In genomic region chr7:84055961-84056629, GRCm38 (mm10) we compare ENCODE assay signal across 11 mouse cellular contexts. TPM values are rescaled to one million over a fixed set of nuclear protein-coding genes. Genes with fewer than 3 reads are reported as not detected.
DNase-seq lines count a peak whose midpoint lies in the region; ATAC-seq and TF ChIP-seq lines count a peak whose summit lies in the region.
"Had no signal": no experiment of that assay in that cellular context is flagged by ENCODE, and none has a peak within 500 bp of the region (broad histone marks: within the 10 kb centered on the region; RNA-seq: fewer than 3 reads in every experiment).

No protein-coding gene starts in this region.

- ATAC-seq in embryonic facial prominence, embryonic 14.5 days (ENCODE audit: low read depth) = no peak
- ATAC-seq in midbrain, postnatal 0 days (ENCODE audit: low FRiP score) = no peak
- no peak for ATAC-seq in midbrain, embryonic 16.5 days
- ATAC-seq: midbrain, embryonic 13.5 days had no signal

- no peak overlapping the region for H3K27ac ChIP-seq in embryonic facial prominence, embryonic 14.5 days (replicated peaks; ENCODE audit: low read depth, low read length)
- H3K27ac ChIP-seq in embryonic facial prominence, embryonic 10.5 days (replicated peaks) = no peak overlapping the region
- no peak overlapping the region for H3K27ac ChIP-seq in midbrain, postnatal 0 days (ENCODE audit: low read depth, low read length)
- H3K27ac ChIP-seq in midbrain, embryonic 16.5 days (ENCODE audit: low read length) = no peak overlapping the region
- H3K27ac ChIP-seq: heart, embryonic 15.5 days; midbrain, embryonic 13.5 days had no signal

- peak; percentile 73 for DNase-seq in embryonic facial prominence, embryonic 14.5 days (ENCODE audit: low spot score)
- no peak for DNase-seq in embryonic facial prominence, embryonic 10.5 days (ENCODE audit: low spot score)
- DNase-seq in midbrain, postnatal 0 days (ENCODE audit: low spot score) = peak; percentile 46
- peak; percentile 75 for DNase-seq in large intestine, adult 2 months (ENCODE audit: low read depth, low spot score)
- DNase-seq in left cerebral cortex, adult 11 months (ENCODE audit: low spot score) = no peak
- no peak for DNase-seq in frontal cortex, postnatal 25 days (ENCODE audit: low spot score in 2 of 2)
- no peak for DNase-seq in adipocyte (ENCODE audit: low spot score)
- DNase-seq: cerebellum, adult 11-12 months had no signal

- H3K27me3 ChIP-seq in embryonic facial prominence, embryonic 14.5 days (replicated peaks; ENCODE audit: control insufficient read depth, insufficient read depth, low read length) = no peaks in the 10 kb centered on the region
- no peaks in the 10 kb centered on the region for H3K27me3 ChIP-seq in embryonic facial prominence, embryonic 10.5 days (replicated peaks; ENCODE audit: low read depth, poor library complexity, severe bottlenecking)
- no peaks in the 10 kb centered on the region for H3K27me3 ChIP-seq in midbrain, postnatal 0 days (ENCODE audit: insufficient read depth, low read length)
- no peaks in the 10 kb centered on the region for H3K27me3 ChIP-seq in midbrain, embryonic 16.5 days (ENCODE audit: control insufficient read depth, insufficient read depth, low read depth, low read length)
- H3K27me3 ChIP-seq: heart, embryonic 15.5 days; midbrain, embryonic 13.5 days had no signal

- H3K4me2 ChIP-seq in embryonic facial prominence, embryonic 14.5 days (ENCODE audit: low read depth, low read length) = no peak overlapping the region
- H3K4me2 ChIP-seq in midbrain, postnatal 0 days (ENCODE audit: low read depth, low read length, poor library complexity, severe bottlenecking) = no peak overlapping the region
- H3K4me2 ChIP-seq in midbrain, embryonic 16.5 days (ENCODE audit: low read length) = no peak overlapping the region
- H3K4me2 ChIP-seq: heart, embryonic 15.5 days; midbrain, embryonic 13.5 days had no signal

- H3K4me3 ChIP-seq in embryonic facial prominence, embryonic 14.5 days (ENCODE audit: low read depth, low read length) = no peak overlapping the region
- H3K4me3 ChIP-seq in embryonic facial prominence, embryonic 10.5 days = no peak overlapping the region
- H3K4me3 ChIP-seq in midbrain, postnatal 0 days (ENCODE audit: low read depth, low read length) = no peak overlapping the region
- H3K4me3 ChIP-seq in midbrain, embryonic 16.5 days (ENCODE audit: low read depth, low read length) = no peak overlapping the region
- H3K4me3 ChIP-seq: heart, embryonic 15.5 days; midbrain, embryonic 13.5 days had no signal

- WGBS in embryonic facial prominence, embryonic 14.5 days = 57% methylated on average over 7 of the region's 7 CpGs
- 86% methylated on average over 7 of the region's 7 CpGs for WGBS in embryonic facial prominence, embryonic 10.5 days
- 75% methylated on average over 7 of the region's 7 CpGs for WGBS in midbrain, postnatal 0 days
- WGBS in midbrain, embryonic 16.5 days = 81% methylated on average over 7 of the region's 7 CpGs
- 34% methylated on average over 7 of the region's 7 CpGs for WGBS in large intestine, adult 2 months

- H3K4me1 ChIP-seq in embryonic facial prominence, embryonic 14.5 days (ENCODE audit: control insufficient read depth, insufficient read depth, low read length) = 0 out of 2 replicates have a peak, but pooled peaks cover 7% of the 10 kb centered on the region
- no peaks in the 10 kb centered on the region for H3K4me1 ChIP-seq in embryonic facial prominence, embryonic 10.5 days
- H3K4me1 ChIP-seq in midbrain, postnatal 0 days (ENCODE audit: insufficient read depth, low read length) = no peaks in the 10 kb centered on the region
- H3K4me1 ChIP-seq in midbrain, embryonic 16.5 days (ENCODE audit: control insufficient read depth, insufficient read depth, low read length) = no peaks in the 10 kb centered on the region
- H3K4me1 ChIP-seq: midbrain, embryonic 13.5 days had no signal

- TF ChIP-seq CTCF in midbrain, postnatal 0 days (IDR thresholded peaks at IDR 0.05) = no peak

- H3K9me3 ChIP-seq in embryonic facial prominence, embryonic 14.5 days (ENCODE audit: control insufficient read depth, low read length) = no peaks in the 10 kb centered on the region
- no peaks in the 10 kb centered on the region for H3K9me3 ChIP-seq in embryonic facial prominence, embryonic 10.5 days
- H3K9me3 ChIP-seq in midbrain, postnatal 0 days (ENCODE audit: low read length) = no peaks in the 10 kb centered on the region
- H3K9me3 ChIP-seq in midbrain, embryonic 16.5 days (replicated peaks; ENCODE audit: control insufficient read depth, low read length, poor library complexity, severe bottlenecking) = no peaks in the 10 kb centered on the region
- H3K9me3 ChIP-seq: heart, embryonic 15.5 days; midbrain, embryonic 13.5 days had no signal

- H3K36me3 ChIP-seq in embryonic facial prominence, embryonic 14.5 days (ENCODE audit: control insufficient read depth, insufficient read depth, low read length) = no peaks in the 10 kb centered on the region
- no peaks in the 10 kb centered on the region for H3K36me3 ChIP-seq in embryonic facial prominence, embryonic 10.5 days (replicated peaks)
- no peaks in the 10 kb centered on the region for H3K36me3 ChIP-seq in midbrain, postnatal 0 days (ENCODE audit: insufficient read depth, low read length)
- H3K36me3 ChIP-seq in midbrain, embryonic 16.5 days (ENCODE audit: control insufficient read depth, insufficient read depth, low read length) = no peaks in the 10 kb centered on the region
- H3K36me3 ChIP-seq: heart, embryonic 15.5 days; midbrain, embryonic 13.5 days had no signal

- no peak overlapping the region for H3K9ac ChIP-seq in embryonic facial prominence, embryonic 14.5 days (ENCODE audit: low read depth, low read length)
- H3K9ac ChIP-seq in midbrain, postnatal 0 days (replicated peaks; ENCODE audit: low read length, poor library complexity, severe bottlenecking) = no peak overlapping the region
- H3K9ac ChIP-seq in midbrain, embryonic 16.5 days (ENCODE audit: low read depth, low read length) = no peak overlapping the region
- H3K9ac ChIP-seq: heart, embryonic 15.5 days; midbrain, embryonic 13.5 days had no signal

RNA-seq across cellular contexts. Expression of gene Cemip, which starts 30.2 kb away (rescaled TPM):
- 1.1 TPM in 2 replicates for polyA plus RNA-seq in embryonic facial prominence, embryonic 14.5 days (2014; fragmentation: Nextera tagmentation; extraction: Ambion mirVana)
- 0.42 and 0.47 TPM in 2 replicates for polyA plus RNA-seq in embryonic facial prominence, embryonic 10.5 days (2016; fragmentation: Nextera tagmentation; extraction: Ambion mirVana)
- 6.6 and 8.2 TPM in 2 replicates for total RNA-seq in midbrain, postnatal 0 days (2014; rRNA removed)
- 0.49 and 0.60 TPM in 2 replicates for polyA plus RNA-seq in midbrain, postnatal 0 days (2015; fragmentation: Nextera tagmentation; extraction: Ambion mirVana)
- 0.61 and 0.75 TPM in 2 replicates for polyA plus RNA-seq in midbrain, embryonic 16.5 days (2015; fragmentation: Nextera tagmentation; extraction: Ambion mirVana)
- polyA plus RNA-seq in large intestine, adult 2 months (2012; rRNA removed) = 0.31 and 0.47 TPM in 2 replicates

Comparison
In these comparisons a context has a peak if more than half of its experiments do, and no peak if none do; other contexts are left out.
1. DNase-seq: peak in embryonic facial prominence, embryonic 14.5 days (single experiment), midbrain, postnatal 0 days (single experiment) and large intestine, adult 2 months (single experiment); none in embryonic facial prominence, embryonic 10.5 days (single experiment), left cerebral cortex, adult 11 months (single experiment), frontal cortex, postnatal 25 days (0 of 2) and adipocyte (single experiment).